Mouse (Mus musculus): ENCODE measurements around the gene Foxj1. TPM values are rescaled to one million over a fixed set of nuclear protein-coding genes. Genes with fewer than 3 reads are reported as not detected.

Gene Foxj1
- polyA plus RNA-seq, 1 experiment from 2014 or later: 21.2 TPM

Other genes with a start within 250 kb of the Foxj1 start
- gene Wbp2, start 248.4 kb downstream of the Foxj1 start, polyA plus RNA-seq (2015; fragmentation: Nextera tagmentation; extraction: Ambion mirVana): 58.0 and 67.9 TPM in 2 replicates
- gene Trim47, start 208.2 kb downstream of the Foxj1 start, polyA plus RNA-seq (2015; fragmentation: Nextera tagmentation; extraction: Ambion mirVana): 24.9 and 25.9 TPM in 2 replicates
- 3.7 and 4.3 TPM in 2 replicates for gene Trim65, start 204.3 kb downstream of the Foxj1 start, polyA plus RNA-seq (2015; fragmentation: Nextera tagmentation; extraction: Ambion mirVana)
- 89.5 and 94.7 TPM in 2 replicates for gene Mrpl38, start 196.5 kb downstream of the Foxj1 start, polyA plus RNA-seq (2015; fragmentation: Nextera tagmentation; extraction: Ambion mirVana)
- 29.7 and 35.9 TPM in 2 replicates for gene Fbf1, start 167.2 kb downstream of the Foxj1 start, polyA plus RNA-seq (2015; fragmentation: Nextera tagmentation; extraction: Ambion mirVana)
- gene Ten1, start 136.5 kb downstream of the Foxj1 start, polyA plus RNA-seq (2015; fragmentation: Nextera tagmentation; extraction: Ambion mirVana): 77.5 and 78.3 TPM in 2 replicates
- gene Acox1, start 136.4 kb downstream of the Foxj1 start, polyA plus RNA-seq (2015; fragmentation: Nextera tagmentation; extraction: Ambion mirVana): 19.6 and 21.2 TPM in 2 replicates
- gene Evpl, start 97.3 kb downstream of the Foxj1 start, polyA plus RNA-seq (2015; fragmentation: Nextera tagmentation; extraction: Ambion mirVana): 5.8 and 6.4 TPM in 2 replicates
- gene Srp68, start 61.2 kb downstream of the Foxj1 start, polyA plus RNA-seq (2015; fragmentation: Nextera tagmentation; extraction: Ambion mirVana): 89.8 and 95.4 TPM in 2 replicates
- 0.07 and 0.24 TPM in 2 replicates for gene Galr2, start 54.5 kb downstream of the Foxj1 start, polyA plus RNA-seq (2015; fragmentation: Nextera tagmentation; extraction: Ambion mirVana)
- gene Exoc7, start 28.2 kb downstream of the Foxj1 start, polyA plus RNA-seq (2015; fragmentation: Nextera tagmentation; extraction: Ambion mirVana): 58.4 and 63.5 TPM in 2 replicates
- 11.1 and 11.4 TPM in 2 replicates for gene Rnf157, start 77.6 kb upstream of the Foxj1 start, polyA plus RNA-seq (2015; fragmentation: Nextera tagmentation; extraction: Ambion mirVana)
- 37.2 and 41.7 TPM in 2 replicates for gene Ubald2, start 98.7 kb upstream of the Foxj1 start, polyA plus RNA-seq (2015; fragmentation: Nextera tagmentation; extraction: Ambion mirVana)
- gene Qrich2, start 130.8 kb upstream of the Foxj1 start, polyA plus RNA-seq (2015; fragmentation: Nextera tagmentation; extraction: Ambion mirVana): 0.08 TPM in 1 of 2 replicates, not detected in the other
- 180 and 187 TPM in 2 replicates for gene Prpsap1, start 158.8 kb upstream of the Foxj1 start, polyA plus RNA-seq (2015; fragmentation: Nextera tagmentation; extraction: Ambion mirVana)
- gene Sphk1, start 195.5 kb upstream of the Foxj1 start, polyA plus RNA-seq (2015; fragmentation: Nextera tagmentation; extraction: Ambion mirVana): 6.2 and 6.9 TPM in 2 replicates
- gene Ube2o, start 246.0 kb upstream of the Foxj1 start, polyA plus RNA-seq (2015; fragmentation: Nextera tagmentation; extraction: Ambion mirVana): 12.6 and 14.8 TPM in 2 replicates

Data from lung, embryonic 15.5 days (tissue).